Mouse (Mus musculus) layer of hippocampus, adult 11-12 months (tissue): ENCODE results near the gene Grin2b.

ENCODE experiments used
- DNase-seq: peaks from one replicate; pipeline ENCODE4 v3.0.0; 2022; ENCODE audit warnings: low spot score

The Grin2b gene

GRCm38 (mm10) chr6:136100241-136100640 lies 73.1 kb downstream of the Grin2b start:
- DNase-seq: no peak

GRCm38 (mm10) chr6:136096269-136096668 lies 77.0 kb downstream of the Grin2b start:
- DNase-seq: no peak

- DNase-seq: no peak
Observed at GRCm38 (mm10) chr6:136079991-136080734, 93.1 kb downstream of the Grin2b start.

- no peak for DNase-seq
Observed at GRCm38 (mm10) chr6:136072326-136073054, 100.8 kb downstream of the Grin2b start.

- DNase-seq: no peak
Observed at GRCm38 (mm10) chr6:136070101-136070500, 103.2 kb downstream of the Grin2b start.

- DNase-seq: peak; percentile 39
Observed at GRCm38 (mm10) chr6:136053346-136053745, 120.0 kb downstream of the Grin2b start.

GRCm38 (mm10) chr6:136050346-136050745 lies 123.0 kb downstream of the Grin2b start:
- no peak for DNase-seq

- DNase-seq: no peak
Observed at GRCm38 (mm10) chr6:136048084-136048483, 125.2 kb downstream of the Grin2b start.

- DNase-seq: no peak
Observed at GRCm38 (mm10) chr6:136046091-136046490, 127.2 kb downstream of the Grin2b start.

GRCm38 (mm10) chr6:136044461-136044860 lies 128.8 kb downstream of the Grin2b start:
- no peak for DNase-seq

GRCm38 (mm10) chr6:136042375-136042774 lies 130.9 kb downstream of the Grin2b start:
- no peak for DNase-seq

- no peak for DNase-seq
Observed at GRCm38 (mm10) chr6:136041821-136042220, 131.5 kb downstream of the Grin2b start.

GRCm38 (mm10) chr6:136040931-136041330 lies 132.4 kb downstream of the Grin2b start:
- no peak for DNase-seq

- DNase-seq: no peak
Observed at GRCm38 (mm10) chr6:136029235-136029939, 143.9 kb downstream of the Grin2b start.

GRCm38 (mm10) chr6:136026936-136027335 lies 146.4 kb downstream of the Grin2b start:
- DNase-seq: no peak

GRCm38 (mm10) chr6:136025801-136026200 lies 147.5 kb downstream of the Grin2b start:
- no peak for DNase-seq

- no peak for DNase-seq
Observed at GRCm38 (mm10) chr6:136020460-136020859, 152.9 kb downstream of the Grin2b start.

GRCm38 (mm10) chr6:136018962-136019361 lies 154.3 kb downstream of the Grin2b start:
- no peak for DNase-seq

GRCm38 (mm10) chr6:136013556-136014380 lies 159.5 kb downstream of the Grin2b start:
- no peak for DNase-seq

GRCm38 (mm10) chr6:136011533-136011932 lies 161.8 kb downstream of the Grin2b start:
- DNase-seq: no peak

GRCm38 (mm10) chr6:136011038-136011311 lies 162.3 kb downstream of the Grin2b start:
- no peak for DNase-seq
